Mouse (Mus musculus): Measurements from ENCODE around the gene Slc17a1. TPM values are rescaled to one million over a fixed set of nuclear protein-coding genes. Genes with fewer than 3 reads are reported as not detected.

Gene Slc17a1
- total RNA-seq (2021), result not detected
- long read RNA-seq, experiment 1, result 0 reads
- long read RNA-seq, experiment 2, result 0 reads

DNA sequence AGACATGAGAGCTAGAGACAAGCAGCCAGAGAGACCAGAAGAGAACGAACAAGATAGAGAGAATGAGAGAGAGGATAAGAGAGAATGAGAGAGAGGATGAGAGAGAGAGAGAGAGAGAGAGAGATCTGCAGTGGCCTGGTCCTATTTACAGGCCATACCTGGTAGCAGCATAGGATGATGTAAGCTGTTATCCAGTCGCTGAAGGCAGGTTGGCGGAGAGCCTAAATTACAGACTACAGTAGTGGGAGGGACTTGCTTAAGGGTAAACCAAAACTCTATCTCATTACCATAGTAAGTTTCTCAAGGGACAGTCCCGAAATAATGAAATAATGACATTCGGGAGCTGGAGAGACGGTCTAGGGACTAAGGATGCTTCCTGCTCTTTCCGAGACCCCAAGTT lies at the start of gene Slc17a1:
Slc17a1 (plus strand) TSS at position 346 of the 400 bp plus-strand sequence.
- no peak for DNase-seq (ENCODE audit: low spot score in 2 of 2)

DNA sequence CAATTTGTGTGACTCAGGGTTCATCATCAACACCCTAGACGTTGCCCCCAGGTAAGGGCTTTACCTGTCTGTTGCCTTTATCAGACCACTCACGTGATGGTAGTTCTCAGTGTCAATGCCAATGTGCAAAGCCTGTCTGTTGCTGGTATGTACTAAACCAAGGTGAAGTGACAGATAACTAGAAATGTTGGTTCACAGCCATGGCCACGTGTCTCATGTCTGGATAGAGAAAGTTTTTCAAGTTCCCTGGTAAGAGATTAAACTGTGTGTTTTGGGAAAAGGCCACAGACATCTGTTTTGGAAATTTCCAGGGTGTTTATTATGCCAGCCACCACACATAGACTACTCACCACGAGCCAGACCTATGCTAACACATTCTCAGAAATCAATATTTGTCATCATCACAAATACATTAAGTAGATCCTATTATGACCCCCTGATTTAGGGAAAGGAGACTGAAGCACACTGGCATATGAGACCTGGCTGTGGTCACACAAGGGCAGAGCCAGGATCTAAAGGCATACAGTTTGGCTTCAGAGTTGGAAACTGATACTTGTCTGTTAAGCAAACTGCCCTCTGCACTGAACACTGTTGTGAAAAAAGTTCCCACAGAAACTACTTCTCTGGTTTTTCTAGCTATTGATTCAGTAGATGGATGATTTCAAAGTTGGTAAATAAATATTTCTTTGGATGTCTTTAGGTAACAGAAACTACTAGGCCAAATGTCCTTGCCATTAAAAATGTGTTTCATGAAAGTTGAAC lies 47.2 kb upstream of the Slc17a1 start:
- no peak for DNase-seq (ENCODE audit: low spot score in 2 of 2)

DNA sequence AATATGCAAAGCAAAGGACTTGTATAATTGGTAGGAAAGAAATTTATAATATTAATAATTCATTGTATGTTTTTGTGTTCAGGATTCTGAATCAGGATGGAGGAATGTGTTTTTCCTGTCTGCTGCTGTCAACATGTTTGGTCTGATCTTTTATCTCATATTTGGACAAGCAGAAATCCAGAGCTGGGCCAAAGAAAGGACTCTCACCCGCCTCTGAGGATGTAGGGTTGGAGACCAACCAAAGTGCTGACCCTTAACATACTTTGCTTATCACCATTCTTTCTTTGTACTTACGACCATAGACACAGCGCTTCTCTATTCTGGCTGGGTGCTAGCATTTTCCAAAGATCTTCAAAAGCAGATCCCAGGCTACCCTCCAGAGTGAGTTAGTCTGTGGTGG lies 45.3 kb upstream of the Slc17a1 start:
- no peak for DNase-seq (ENCODE audit: low spot score in 2 of 2)

DNA sequence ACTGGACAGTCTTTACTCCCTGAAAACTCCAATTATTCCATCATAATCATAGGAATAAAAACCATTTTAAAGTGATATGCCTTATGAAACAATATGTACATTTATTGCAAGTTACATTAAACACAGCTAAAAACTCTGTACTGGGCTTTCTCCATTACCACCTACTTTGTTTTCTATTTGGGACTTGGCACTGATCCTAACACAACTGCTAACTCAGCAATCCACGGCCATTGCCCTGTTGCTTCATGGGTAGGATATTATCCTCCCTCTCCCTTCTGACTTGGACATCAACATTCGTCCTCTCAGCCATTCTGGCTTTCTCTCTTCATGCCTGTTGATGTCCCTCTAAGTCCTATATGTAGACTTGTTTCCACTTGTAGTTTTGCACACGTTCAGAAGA lies 40.9 kb upstream of the Slc17a1 start:
- no peak for DNase-seq (ENCODE audit: low spot score in 2 of 2)

DNA sequence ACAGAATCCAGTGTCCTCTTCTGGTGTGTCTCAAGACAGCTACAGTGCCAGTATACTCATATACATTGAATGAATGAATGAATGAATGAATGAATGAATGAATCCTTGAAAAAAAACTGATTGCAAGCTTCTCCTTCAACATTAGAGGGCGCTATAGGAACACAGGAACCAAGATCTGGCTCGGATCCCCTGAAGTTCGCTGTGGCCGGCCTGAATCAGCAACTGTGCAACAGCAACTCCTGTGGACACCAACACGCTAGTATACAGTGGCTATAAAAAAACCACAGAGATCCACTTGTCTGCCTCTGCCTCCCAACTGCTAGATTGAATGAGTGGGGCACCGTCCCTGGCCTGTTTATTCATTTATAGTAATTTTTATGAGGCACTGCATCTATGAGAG lies 34.5 kb upstream of the Slc17a1 start:
- DNase-seq (ENCODE audit: low spot score in 2 of 2), result peak in 1 of 2 experiments; percentile 38

DNA sequence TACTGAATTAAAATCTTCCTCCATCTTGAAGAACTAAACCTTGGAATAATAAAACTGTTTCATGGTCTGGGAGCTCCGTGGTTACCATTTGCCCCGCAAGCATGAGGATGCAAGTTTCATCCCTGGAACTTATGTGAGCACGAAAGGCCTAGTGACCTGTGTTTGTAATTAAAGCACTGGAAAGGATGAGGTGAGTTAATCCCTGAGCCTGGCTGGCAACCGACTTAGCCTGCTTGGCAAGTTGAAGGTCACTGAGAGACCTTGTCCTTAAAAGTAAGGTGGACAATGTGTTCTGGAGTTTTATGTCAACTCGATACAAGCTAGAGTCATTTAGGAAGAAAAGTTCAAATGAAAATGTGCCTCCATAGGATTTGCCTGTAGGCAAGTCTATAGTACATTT lies 32.7 kb upstream of the Slc17a1 start:
- DNase-seq (ENCODE audit: low spot score in 2 of 2), result no peak

DNA sequence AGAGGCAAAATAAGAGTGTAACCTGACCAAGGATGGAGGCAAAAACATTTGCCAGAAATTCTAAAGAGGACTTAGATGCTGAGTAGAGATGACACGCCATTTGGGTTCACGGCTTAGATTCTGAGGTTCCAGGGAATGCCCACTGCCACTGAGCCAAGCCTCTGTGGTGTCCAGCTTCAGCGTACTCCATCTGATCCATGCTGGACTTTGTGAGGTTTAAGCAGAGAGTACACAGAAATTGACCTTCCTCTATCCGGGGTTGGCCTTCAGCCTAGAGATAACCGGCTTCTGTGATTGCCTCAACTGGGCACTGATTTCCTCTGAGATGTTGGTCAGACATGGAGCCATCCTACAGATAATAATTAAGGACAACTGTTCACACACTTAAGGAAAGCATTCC lies 30.9 kb upstream of the Slc17a1 start:
- no peak for DNase-seq (ENCODE audit: low spot score in 2 of 2)

DNA sequence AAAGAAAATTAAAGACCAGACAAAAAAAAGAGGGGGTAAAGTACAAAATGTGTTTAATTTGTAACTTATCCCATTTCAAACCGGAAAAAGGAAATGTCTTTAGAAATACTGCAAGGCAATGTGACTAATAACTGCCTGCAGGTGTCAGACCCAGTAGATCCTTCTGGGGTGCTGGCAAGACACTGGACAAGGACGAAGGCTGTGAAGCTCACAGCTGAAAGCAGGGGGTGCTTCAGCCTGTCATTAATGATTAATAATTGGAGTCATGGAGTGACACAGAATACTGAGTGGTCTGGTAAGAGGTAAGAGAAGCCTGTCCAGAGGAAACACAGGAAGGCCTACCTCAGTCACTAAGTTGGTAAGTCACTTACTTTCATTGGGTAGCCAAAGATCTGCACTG lies 28.2 kb upstream of the Slc17a1 start, which contains the start of gene Slc17a3:
Slc17a3 (plus strand) TSS at position 127 of the 400 bp plus-strand sequence.
- DNase-seq (ENCODE audit: low spot score in 2 of 2), result no peak

DNA sequence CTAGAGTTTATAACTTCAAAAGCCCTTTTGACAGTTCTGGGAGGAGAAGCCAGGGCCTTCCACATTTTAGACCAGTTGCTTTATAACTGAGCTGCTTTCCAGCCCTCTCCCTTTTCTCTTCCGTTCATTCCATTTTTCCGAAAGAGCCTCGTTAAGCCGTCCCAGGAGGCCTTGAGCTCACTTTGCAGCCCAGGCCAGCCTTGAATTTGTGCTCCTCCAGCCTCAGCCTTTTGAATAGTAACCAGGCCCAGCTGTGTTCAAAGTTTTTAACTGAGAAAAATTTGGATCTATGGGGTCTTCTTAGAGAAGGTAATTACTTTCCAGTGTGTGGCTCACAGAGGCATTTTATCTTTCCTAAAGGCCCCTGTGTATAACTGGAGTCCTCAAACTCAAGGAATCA lies 21.7 kb upstream of the Slc17a1 start:
- DNase-seq (ENCODE audit: low spot score in 2 of 2), result peak in 1 of 2 experiments; percentile 25

DNA sequence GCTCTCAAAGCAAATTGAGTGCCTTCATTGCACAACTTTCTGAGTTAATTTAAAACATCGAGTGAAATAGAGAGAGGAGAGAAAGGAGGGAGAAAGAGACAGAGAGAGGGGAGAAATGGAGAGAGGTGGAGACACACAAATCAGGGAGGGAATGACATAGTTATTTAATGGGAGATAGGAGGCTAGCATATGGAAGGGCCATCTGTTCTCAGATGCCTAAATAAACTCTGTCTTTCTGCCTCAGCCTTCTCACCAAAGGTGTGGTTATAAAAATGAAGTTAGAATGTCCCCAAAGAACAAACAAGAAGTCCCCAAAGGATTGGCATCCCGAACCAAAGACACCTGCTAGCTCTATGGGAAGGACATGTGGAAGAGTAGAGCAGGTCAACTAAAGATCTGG lies 18.3 kb upstream of the Slc17a1 start:
- DNase-seq (ENCODE audit: low spot score in 2 of 2), result no peak

DNA sequence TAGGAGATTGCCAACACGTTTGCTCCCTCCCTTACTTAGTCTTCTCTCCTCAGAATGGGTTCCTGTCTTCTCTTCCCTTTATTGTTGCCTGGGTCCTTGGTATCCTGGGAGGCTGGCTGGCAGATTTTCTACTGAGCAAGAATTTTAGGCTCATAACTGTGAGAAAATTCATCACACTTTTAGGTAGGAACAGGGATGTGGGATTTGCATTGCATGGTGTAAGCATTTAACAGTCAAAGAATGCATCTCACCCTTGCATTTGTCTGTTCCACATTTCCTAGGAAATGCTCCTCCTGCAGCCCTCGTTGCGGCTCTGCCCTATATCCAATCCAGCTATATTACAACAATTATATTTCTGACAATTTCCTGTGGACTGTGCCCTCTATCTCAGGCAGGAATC lies 11.1 kb upstream of the Slc17a1 start:
- DNase-seq (ENCODE audit: low spot score in 2 of 2), result no peak

DNA sequence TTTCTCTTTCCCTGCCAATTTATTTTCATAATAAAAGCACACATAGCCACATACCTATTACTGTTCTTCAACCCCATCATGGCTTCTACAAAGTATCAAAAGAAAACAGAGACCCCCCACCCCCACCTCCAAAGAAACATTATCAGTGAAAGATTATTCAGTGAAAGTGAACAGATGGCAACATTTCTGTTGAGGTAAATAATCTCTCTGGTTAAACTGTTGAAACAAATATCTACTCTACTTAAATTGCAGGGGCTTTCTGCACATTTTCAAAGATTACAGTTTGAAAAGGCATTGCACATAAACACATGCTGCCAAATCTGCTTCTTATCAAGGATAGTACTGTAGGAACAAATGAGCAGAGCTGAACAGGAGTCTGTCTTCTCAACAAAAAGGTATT lies 5.7 kb upstream of the Slc17a1 start:
- DNase-seq (ENCODE audit: low spot score in 2 of 2), result no peak

DNA sequence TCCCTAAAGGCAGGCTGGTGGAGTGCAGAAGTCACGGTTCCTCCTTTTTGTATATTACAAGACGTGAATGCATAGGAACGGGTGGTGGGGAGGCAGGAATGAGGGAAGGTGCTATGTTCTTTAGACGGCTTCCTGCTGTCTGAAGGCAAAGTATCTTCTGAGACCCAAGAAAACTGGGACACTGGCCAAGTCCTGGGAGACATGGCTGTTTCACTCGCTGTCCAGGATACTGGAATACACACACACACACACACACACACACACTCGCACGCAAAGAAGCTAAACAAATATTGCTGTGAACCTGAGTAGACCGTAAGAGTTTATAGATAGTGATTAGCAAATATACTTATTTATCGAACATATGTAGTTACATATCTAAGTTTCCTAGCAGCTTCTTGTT lies 2.8 kb upstream of the Slc17a1 start:
- DNase-seq (ENCODE audit: low spot score in 2 of 2), result no peak

DNA sequence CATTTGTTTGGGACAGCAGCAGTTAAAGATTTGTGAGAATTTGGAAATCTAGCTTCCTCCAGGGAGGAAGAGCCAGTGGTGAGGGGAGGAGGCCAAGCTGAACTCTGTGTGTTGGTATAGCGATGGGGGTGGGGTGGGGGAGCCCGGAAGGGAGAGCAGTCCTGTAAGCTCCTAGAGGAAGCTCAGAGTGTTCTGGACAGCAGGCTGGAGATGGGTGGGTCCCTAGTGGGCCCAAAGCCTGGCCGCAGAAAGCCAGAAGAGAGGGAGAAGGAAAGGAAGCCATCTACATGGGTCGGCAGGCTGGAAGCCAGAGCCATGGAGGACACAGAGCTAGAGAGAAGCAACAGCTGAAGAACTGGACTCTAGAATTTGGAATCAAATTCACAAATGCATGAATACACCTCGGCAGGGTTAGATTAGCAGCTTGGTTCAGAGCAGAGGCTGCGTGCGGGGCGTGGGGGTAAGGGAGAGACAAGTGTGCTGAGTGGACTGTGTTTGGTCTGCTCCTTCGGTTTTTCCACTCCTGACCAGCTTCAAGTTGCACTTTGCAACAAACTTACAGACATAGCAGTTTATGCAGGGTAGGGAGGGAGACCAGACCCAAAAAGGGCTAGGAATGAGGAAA lies 1.4 kb upstream of the Slc17a1 start:
- no peak for DNase-seq (ENCODE audit: low spot score in 2 of 2)

DNA sequence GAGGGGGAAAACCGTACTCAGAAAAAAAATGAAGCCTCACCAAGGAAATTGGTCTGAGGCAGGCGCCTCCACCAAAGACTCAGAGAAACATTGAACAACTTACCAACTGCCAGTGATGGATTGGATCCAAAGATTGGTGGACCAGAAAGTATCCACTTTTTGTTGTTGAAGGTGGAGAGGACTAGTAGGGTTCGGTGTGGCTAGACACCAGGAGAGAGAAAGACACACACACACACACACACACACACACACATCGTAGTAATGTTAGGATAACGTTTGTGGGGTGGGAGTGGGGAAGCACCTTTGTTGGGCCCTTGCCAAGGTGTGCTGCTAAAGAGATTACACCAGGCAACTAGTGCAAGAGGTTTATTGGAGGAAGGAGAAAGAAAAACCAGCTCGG lies 550 bp upstream of the Slc17a1 start:
- no peak for DNase-seq (ENCODE audit: low spot score in 2 of 2)

DNA sequence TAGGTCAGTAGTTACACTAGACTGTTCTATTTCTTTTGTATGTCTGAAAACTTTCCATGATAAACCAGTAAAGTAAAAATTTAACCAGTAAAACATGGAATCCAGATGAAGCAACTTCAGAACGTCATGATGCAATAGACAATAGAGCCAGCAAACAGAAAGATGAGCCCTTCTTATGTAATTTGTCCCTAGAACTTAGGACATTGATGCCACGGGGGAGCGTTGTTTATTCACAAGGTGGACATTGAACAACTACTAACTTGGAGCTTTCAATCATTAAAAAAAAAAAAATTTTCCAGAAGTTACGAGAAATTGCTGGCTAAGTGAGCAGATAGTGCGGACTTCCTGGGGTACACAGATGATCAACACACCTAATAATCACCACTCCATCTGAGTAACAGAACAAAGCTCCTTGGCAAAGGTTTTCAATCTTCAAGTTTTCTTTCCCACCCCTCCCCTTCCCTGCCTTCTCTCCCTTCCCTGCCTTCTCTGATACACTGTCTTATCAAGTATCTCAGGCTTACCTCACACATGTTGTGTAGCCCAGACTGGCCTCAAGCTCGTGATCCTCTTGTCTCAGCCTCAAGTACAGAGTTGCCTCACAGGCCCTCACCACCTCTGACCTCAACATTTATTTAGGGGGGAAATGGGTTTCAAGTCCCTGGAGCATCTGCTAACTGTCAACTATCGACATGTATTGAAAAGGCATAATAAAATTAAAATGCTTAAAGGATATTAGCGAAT lies 1.4 kb downstream of the Slc17a1 start:
- no peak for DNase-seq (ENCODE audit: low spot score in 2 of 2)

DNA sequence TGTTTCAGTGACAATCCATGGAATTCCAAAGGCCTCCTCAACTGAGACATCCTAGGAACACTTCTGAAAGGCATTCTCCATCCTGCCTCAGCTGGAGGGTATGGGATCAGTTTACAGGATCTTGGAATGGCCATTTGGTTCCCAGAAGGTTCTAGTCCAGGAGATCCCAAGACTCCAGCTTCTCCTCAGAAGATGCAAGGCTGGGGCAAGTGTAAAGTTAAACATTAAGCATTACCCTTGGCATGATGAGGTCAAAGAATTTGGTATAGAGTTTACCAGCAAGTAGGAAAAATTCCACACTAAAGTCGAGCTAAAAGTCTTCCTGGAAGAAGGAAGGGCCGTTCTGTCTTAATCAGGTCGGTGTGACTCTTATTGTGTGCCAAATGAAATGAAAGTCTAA lies 2.4 kb downstream of the Slc17a1 start:
- no peak for DNase-seq (ENCODE audit: low spot score in 2 of 2)

DNA sequence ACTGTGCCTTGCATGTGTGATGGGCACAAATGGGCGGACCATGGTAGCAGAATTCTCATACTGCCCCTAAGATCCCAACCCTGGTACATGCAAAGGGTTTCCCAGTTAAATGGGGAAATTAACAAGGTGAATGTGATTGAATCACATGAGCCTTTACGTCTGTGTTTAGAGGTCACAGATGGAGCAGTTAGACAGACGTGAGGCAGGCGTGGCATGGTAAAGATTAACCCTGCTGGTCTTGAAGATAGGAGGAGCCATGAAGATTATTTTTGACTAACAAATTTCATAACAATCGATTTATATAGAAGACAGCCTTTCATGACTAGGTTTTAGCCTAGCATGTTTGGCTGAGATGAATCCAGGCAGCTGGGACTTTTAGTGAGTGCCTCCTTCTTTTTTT lies 5.6 kb downstream of the Slc17a1 start:
- DNase-seq (ENCODE audit: low spot score in 2 of 2), result no peak

DNA sequence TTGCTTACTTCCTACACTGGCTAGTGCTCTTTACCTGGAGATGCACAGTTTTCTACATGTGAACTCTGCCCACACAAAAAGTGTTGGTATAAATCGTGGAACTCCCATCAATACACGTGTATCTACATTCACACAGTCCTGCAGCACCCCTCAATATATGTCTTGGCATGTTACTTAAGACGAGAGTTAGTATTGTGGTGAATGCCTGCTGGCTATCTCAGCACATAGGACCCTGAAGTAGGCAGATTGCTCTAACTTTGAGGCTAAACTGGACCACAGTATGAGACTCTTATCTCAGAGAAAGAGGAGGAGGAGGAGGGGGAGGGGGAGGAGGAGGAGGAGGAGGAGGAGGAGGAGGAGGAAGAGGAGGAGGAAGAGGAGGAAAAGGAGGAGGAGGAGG lies 11.6 kb downstream of the Slc17a1 start:
- no peak for DNase-seq (ENCODE audit: low spot score in 2 of 2)

DNA sequence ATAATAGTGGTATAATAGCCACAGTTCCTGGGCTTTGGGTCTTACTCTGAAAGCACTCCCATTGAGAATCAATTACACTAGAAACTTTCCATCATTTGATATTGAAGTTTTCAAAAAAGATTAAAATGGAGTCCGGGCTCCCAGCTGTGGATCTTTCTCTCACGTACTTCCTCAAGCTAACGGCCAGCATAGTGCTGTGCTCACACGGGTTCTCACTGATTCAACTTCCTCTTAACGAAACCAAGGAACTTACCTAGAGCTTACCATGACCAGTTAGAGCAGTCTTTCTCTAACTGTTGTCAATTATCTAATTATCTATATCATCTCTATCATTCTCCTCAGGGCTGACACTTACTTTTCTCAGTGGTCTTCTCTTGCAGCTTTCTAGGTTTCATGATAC lies 12.1 kb downstream of the Slc17a1 start:
- DNase-seq (ENCODE audit: low spot score in 2 of 2), result no peak

DNA sequence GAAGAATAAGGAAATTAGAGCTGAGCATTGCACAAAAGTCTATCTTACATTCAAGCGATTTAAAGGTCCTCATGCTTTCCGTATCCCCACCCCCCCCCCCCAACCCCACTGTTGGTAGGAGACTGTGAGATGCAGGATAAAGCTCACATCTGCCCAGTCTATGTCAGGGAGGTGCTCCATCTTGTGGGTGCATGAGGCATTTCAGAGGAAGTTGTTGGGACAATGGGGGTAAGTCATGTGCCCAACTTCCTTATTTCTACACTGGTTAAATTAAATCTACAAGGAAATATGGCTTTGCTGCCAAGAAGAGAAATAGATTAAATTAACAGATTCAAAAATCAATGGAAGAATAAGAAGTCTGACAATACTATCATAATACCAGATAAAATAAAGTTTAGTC lies 18.0 kb downstream of the Slc17a1 start:
- DNase-seq (ENCODE audit: low spot score in 2 of 2), result no peak

DNA sequence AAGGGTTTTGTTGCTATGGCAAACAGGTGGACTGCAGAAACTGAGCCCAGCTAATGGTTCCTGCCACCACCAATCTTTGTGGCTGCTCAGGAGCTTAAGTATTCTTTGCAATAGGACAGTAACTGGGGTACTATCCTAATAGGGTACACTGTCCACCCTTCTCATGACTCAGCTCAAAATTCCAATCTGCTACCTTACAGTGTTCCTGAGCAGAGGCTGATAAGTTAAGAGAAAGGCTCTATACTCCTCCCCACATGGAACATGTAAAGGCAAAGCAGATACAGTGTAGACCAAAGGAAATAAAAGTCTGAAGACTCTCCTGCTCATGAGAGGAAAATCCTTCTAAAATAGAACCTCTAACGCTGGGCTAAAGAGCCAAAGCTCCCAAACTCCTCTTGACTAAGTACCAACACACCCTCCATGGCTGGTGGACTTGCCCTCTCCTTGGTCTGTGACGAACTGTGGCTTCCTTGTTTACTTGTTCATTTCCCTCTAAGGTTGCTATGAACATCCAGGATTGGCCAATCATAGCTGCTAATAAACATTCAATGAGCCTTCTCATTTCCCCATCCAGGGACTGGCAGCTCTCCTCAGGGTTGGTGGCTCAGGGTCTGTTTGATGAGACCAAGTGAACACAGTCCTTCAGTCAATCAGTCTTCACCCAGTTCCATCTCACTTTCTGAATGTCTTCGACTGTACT lies 19.6 kb downstream of the Slc17a1 start:
- DNase-seq (ENCODE audit: low spot score in 2 of 2), result no peak
